Mouse (Mus musculus): ENCODE measurements around the gene Gm1123. TPM values are rescaled to one million over a fixed set of nuclear protein-coding genes. Genes with fewer than 3 reads are reported as not detected.

The Gm1123 gene
- 0.12 TPM in 1 of 2 replicates, not detected in the other for polyA plus RNA-seq (2014; fragmentation: Nextera tagmentation; extraction: Ambion mirVana)

GRCm38 (mm10) chr9:99035575-99035974 is at the start of gene Gm1123:
Gm1123 (minus strand) TSS chr9:99035715.
- no peaks in the 10 kb centered on the region for H3K9me3 ChIP-seq (ENCODE audit: low read depth, low read length)
- H3K4me3 ChIP-seq (ENCODE audit: low read depth, low read length): no peak within 1 kb of the TSS
- DNase-seq: no peak
- no peak for ATAC-seq (ENCODE audit: insufficient read depth)
- no peak within 1 kb of the TSS for H3K9ac ChIP-seq
- WGBS: 78% methylated on average over 12 of the region's 12 CpGs
- H3K4me2 ChIP-seq: no peak within 1 kb of the TSS
- no peaks in the 10 kb centered on the region for H3K27me3 ChIP-seq (ENCODE audit: insufficient read depth, low read length)
- TF ChIP-seq CTCF (IDR thresholded peaks at IDR 0.05; ENCODE audit: low read depth): no peak
- H3K4me1 ChIP-seq (ENCODE audit: insufficient read depth): no peaks in the 10 kb centered on the region
- H3K36me3 ChIP-seq (ENCODE audit: insufficient read depth): no peaks in the 10 kb centered on the region
- no peak within 1 kb of the TSS for H3K27ac ChIP-seq (ENCODE audit: low read depth)

GRCm38 (mm10) chr9:99081718-99082117 is 46.2 kb upstream of the Gm1123 start:
- no peak overlapping the region for H3K9ac ChIP-seq
- H3K4me2 ChIP-seq: no peak overlapping the region
- no peaks in the 10 kb centered on the region for H3K27me3 ChIP-seq (ENCODE audit: insufficient read depth, low read length)
- 84% methylated on average over 5 of the region's 5 CpGs for WGBS
- no peak overlapping the region for H3K27ac ChIP-seq (ENCODE audit: low read depth)
- H3K4me3 ChIP-seq (ENCODE audit: low read depth, low read length): no peak overlapping the region
- H3K9me3 ChIP-seq (ENCODE audit: low read depth, low read length): no peaks in the 10 kb centered on the region
- no peak for TF ChIP-seq CTCF (IDR thresholded peaks at IDR 0.05; ENCODE audit: low read depth)
- ATAC-seq (ENCODE audit: insufficient read depth) (no peak), DNase-seq (no peak)
- H3K36me3 ChIP-seq (ENCODE audit: insufficient read depth): no peaks in the 10 kb centered on the region
- H3K4me1 ChIP-seq (ENCODE audit: insufficient read depth): no peaks in the 10 kb centered on the region

- Histone ChIP-seq H3K4me3 (ENCODE audit: low read depth, low read length) (no peak overlapping the region), H3K27me3 (ENCODE audit: insufficient read depth, low read length) (no peaks in the 10 kb centered on the region), H3K4me2 (no peak overlapping the region), H3K9me3 (ENCODE audit: low read depth, low read length) (no peaks in the 10 kb centered on the region), H3K36me3 (ENCODE audit: insufficient read depth) (no peaks in the 10 kb centered on the region), H3K4me1 (ENCODE audit: insufficient read depth) (no peaks in the 10 kb centered on the region), H3K9ac (no peak overlapping the region), H3K27ac (ENCODE audit: low read depth) (no peak overlapping the region)
- no peak for ATAC-seq (ENCODE audit: insufficient read depth)
- no peak for TF ChIP-seq CTCF (IDR thresholded peaks at IDR 0.05; ENCODE audit: low read depth)
- DNase-seq: no peak
- 75% methylated on average over 3 of the region's 3 CpGs for WGBS
These were observed 45.8 kb upstream of the Gm1123 start for GRCm38 (mm10) chr9:99081308-99081707.

- peak; percentile 15; the same call in 1 of the 2 replicates for TF ChIP-seq CTCF (IDR thresholded peaks at IDR 0.05; ENCODE audit: low read depth)
- no peak for ATAC-seq (ENCODE audit: insufficient read depth)
- Histone ChIP-seq H3K4me3 (ENCODE audit: low read depth, low read length) (no peak overlapping the region), H3K4me2 (no peak overlapping the region), H3K9ac (no peak overlapping the region), H3K4me1 (ENCODE audit: insufficient read depth) (no peaks in the 10 kb centered on the region), H3K27ac (ENCODE audit: low read depth) (no peak overlapping the region), H3K36me3 (ENCODE audit: insufficient read depth) (no peaks in the 10 kb centered on the region), H3K9me3 (ENCODE audit: low read depth, low read length) (no peaks in the 10 kb centered on the region), H3K27me3 (ENCODE audit: insufficient read depth, low read length) (no peaks in the 10 kb centered on the region)
- no peak for DNase-seq
- WGBS: 94% methylated on average over 2 of the region's 2 CpGs
These were observed 45.1 kb upstream of the Gm1123 start for GRCm38 (mm10) chr9:99080657-99081056.

GRCm38 (mm10) chr9:99074462-99074861 is 38.9 kb upstream of the Gm1123 start:
- Histone ChIP-seq H3K27ac (ENCODE audit: low read depth) (no peak overlapping the region), H3K4me2 (no peak overlapping the region), H3K4me1 (ENCODE audit: insufficient read depth) (no peaks in the 10 kb centered on the region), H3K9ac (no peak overlapping the region), H3K4me3 (ENCODE audit: low read depth, low read length) (no peak overlapping the region), H3K27me3 (ENCODE audit: insufficient read depth, low read length) (no peaks in the 10 kb centered on the region), H3K36me3 (ENCODE audit: insufficient read depth) (peaks cover 5% of the 10 kb centered on the region; the same call in 1 of the 2 replicates), H3K9me3 (ENCODE audit: low read depth, low read length) (no peaks in the 10 kb centered on the region)
- WGBS: 60% methylated on average over 2 of the region's 2 CpGs
- DNase-seq: no peak
- ATAC-seq (ENCODE audit: insufficient read depth): no peak
- TF ChIP-seq CTCF (IDR thresholded peaks at IDR 0.05; ENCODE audit: low read depth): no peak

- no peak overlapping the region for H3K27ac ChIP-seq (ENCODE audit: low read depth)
- no peak overlapping the region for H3K4me2 ChIP-seq
- DNase-seq (no peak), ATAC-seq (ENCODE audit: insufficient read depth) (no peak)
- peaks cover 5% of the 10 kb centered on the region; the same call in 1 of the 2 replicates for H3K36me3 ChIP-seq (ENCODE audit: insufficient read depth)
- H3K9me3 ChIP-seq (ENCODE audit: low read depth, low read length): no peaks in the 10 kb centered on the region
- no peaks in the 10 kb centered on the region for H3K4me1 ChIP-seq (ENCODE audit: insufficient read depth)
- H3K27me3 ChIP-seq (ENCODE audit: insufficient read depth, low read length): no peaks in the 10 kb centered on the region
- 57% methylated on average over 4 of the region's 4 CpGs for WGBS
- H3K9ac ChIP-seq: no peak overlapping the region
- TF ChIP-seq CTCF (IDR thresholded peaks at IDR 0.05; ENCODE audit: low read depth): no peak
- H3K4me3 ChIP-seq (ENCODE audit: low read depth, low read length): no peak overlapping the region
These were observed 37.0 kb upstream of the Gm1123 start for GRCm38 (mm10) chr9:99072538-99072937.

GRCm38 (mm10) chr9:99065311-99065710 is 29.8 kb upstream of the Gm1123 start:
- ATAC-seq (ENCODE audit: insufficient read depth) (no peak), DNase-seq (no peak)
- no peak overlapping the region for H3K4me3 ChIP-seq (ENCODE audit: low read depth, low read length)
- H3K4me1 ChIP-seq (ENCODE audit: insufficient read depth): no peaks in the 10 kb centered on the region
- H3K9ac ChIP-seq: no peak overlapping the region
- 64% methylated on average over 5 of the region's 5 CpGs for WGBS
- no peaks in the 10 kb centered on the region for H3K36me3 ChIP-seq (ENCODE audit: insufficient read depth)
- H3K9me3 ChIP-seq (ENCODE audit: low read depth, low read length): no peaks in the 10 kb centered on the region
- no peak for TF ChIP-seq CTCF (IDR thresholded peaks at IDR 0.05; ENCODE audit: low read depth)
- no peaks in the 10 kb centered on the region for H3K27me3 ChIP-seq (ENCODE audit: insufficient read depth, low read length)
- H3K4me2 ChIP-seq: no peak overlapping the region
- H3K27ac ChIP-seq (ENCODE audit: low read depth): no peak overlapping the region

- TF ChIP-seq CTCF (IDR thresholded peaks at IDR 0.05; ENCODE audit: low read depth): peak; percentile 38
- peak; percentile 50; the same call in 1 of the 2 replicates for ATAC-seq (ENCODE audit: insufficient read depth)
- 46% methylated on average over 2 of the region's 2 CpGs for WGBS
These were observed 28.7 kb upstream of the Gm1123 start for GRCm38 (mm10) chr9:99064216-99064615.

More at GRCm38 (mm10) chr9:99064216-99064615, 28.7 kb upstream of the Gm1123 start:
- H3K36me3 ChIP-seq (ENCODE audit: insufficient read depth): no peaks in the 10 kb centered on the region
- no peaks in the 10 kb centered on the region for H3K4me1 ChIP-seq (ENCODE audit: insufficient read depth)
- no peak overlapping the region for H3K9ac ChIP-seq
- no peak overlapping the region for H3K27ac ChIP-seq (ENCODE audit: low read depth)
- H3K9me3 ChIP-seq (ENCODE audit: low read depth, low read length): no peaks in the 10 kb centered on the region
- no peaks in the 10 kb centered on the region for H3K27me3 ChIP-seq (ENCODE audit: insufficient read depth, low read length)
- DNase-seq: peak; percentile 92
- no peak overlapping the region for H3K4me3 ChIP-seq (ENCODE audit: low read depth, low read length)
- no peak overlapping the region for H3K4me2 ChIP-seq
